Mouse (Mus musculus) erythroblast, embryonic 14.5 days (primary cell): Measurements from ENCODE around the gene Amer1.

Source experiments
- GATA1 ChIP-seq: IDR thresholded peaks from 2 replicates; pipeline ENCODE4 v1.6.1; 2012; ENCODE audit warnings: low read length, inconsistent platforms, mixed read lengths
- TAL1 ChIP-seq: IDR thresholded peaks from 3 replicates; pipeline ENCODE4 v1.6.1; 2012; ENCODE audit warnings: low read length, inconsistent platforms, mixed read lengths

GRCm38 (mm10) chrX:95445141-95445540 lies 469 bp upstream of the Amer1 start:
- TF ChIP-seq TAL1 = no peak
- no peak for TF ChIP-seq GATA1
